Mouse (Mus musculus) frontal cortex, postnatal 10 days (tissue): ENCODE data around the gene Cry1.
A peak's percentile ranks its signal among the peaks of the same experiment; 100 is the strongest.

Source experiments
- DNase-seq, 2 experiments: peaks; one replicate each; pipeline ENCODE4 v3.0.0; 2022; ENCODE audit warnings: low spot score in 2 of 2, mixed read lengths in 1 of 2

Gene Cry1

GRCm38 (mm10) chr10:85184964-85185608 lies at the start of gene Cry1:
Gene Cry1, minus strand, starts transcription at chr10:85185064.
- peak; percentile 96 to 98 for DNase-seq

- no peak for DNase-seq
These were observed 36.8 kb upstream of the Cry1 start for GRCm38 (mm10) chr10:85221771-85222050.

- DNase-seq, result peak; percentile 55 to 82
These were observed 36.3 kb upstream of the Cry1 start for GRCm38 (mm10) chr10:85220918-85221770.

GRCm38 (mm10) chr10:85214847-85215246 lies 30.0 kb upstream of the Cry1 start:
- DNase-seq, result peak in 1 of 2 experiments; percentile 19

GRCm38 (mm10) chr10:85211673-85212072 lies 26.8 kb upstream of the Cry1 start:
- DNase-seq, result no peak

GRCm38 (mm10) chr10:85210125-85210524 lies 25.3 kb upstream of the Cry1 start:
- no peak for DNase-seq

GRCm38 (mm10) chr10:85209119-85209605 lies 24.3 kb upstream of the Cry1 start:
- DNase-seq, result no peak

- no peak for DNase-seq
These were observed 20.5 kb upstream of the Cry1 start for GRCm38 (mm10) chr10:85205316-85205715.

- DNase-seq, result no peak
These were observed 19.5 kb upstream of the Cry1 start for GRCm38 (mm10) chr10:85204255-85204855.

- DNase-seq, result no peak
These were observed 9.7 kb upstream of the Cry1 start for GRCm38 (mm10) chr10:85194528-85194927.

- DNase-seq, result no peak
These were observed 8.5 kb upstream of the Cry1 start for GRCm38 (mm10) chr10:85193321-85193720.

- no peak for DNase-seq
These were observed 5.8 kb upstream of the Cry1 start for GRCm38 (mm10) chr10:85190652-85191051.

- no peak for DNase-seq
These were observed 5.1 kb upstream of the Cry1 start for GRCm38 (mm10) chr10:85189966-85190365.

GRCm38 (mm10) chr10:85186499-85186794 lies 1.6 kb upstream of the Cry1 start:
- DNase-seq, result no peak

- peak in 1 of 2 experiments; percentile 20 for DNase-seq
These were observed 1.0 kb upstream of the Cry1 start for GRCm38 (mm10) chr10:85185639-85186498.

- peak; percentile 40 to 56 for DNase-seq
These were observed 482 bp downstream of the Cry1 start for GRCm38 (mm10) chr10:85184201-85184963.

- peak; percentile 19 to 22 for DNase-seq
These were observed 1.2 kb downstream of the Cry1 start for GRCm38 (mm10) chr10:85183619-85184018.

- DNase-seq, result no peak
These were observed 2.1 kb downstream of the Cry1 start for GRCm38 (mm10) chr10:85182766-85183165.

GRCm38 (mm10) chr10:85176640-85177039 lies 8.2 kb downstream of the Cry1 start:
- no peak for DNase-seq

GRCm38 (mm10) chr10:85165306-85165705 lies 19.6 kb downstream of the Cry1 start:
- no peak for DNase-seq

- no peak for DNase-seq
These were observed 20.1 kb downstream of the Cry1 start for GRCm38 (mm10) chr10:85164791-85165190.
